Mouse (Mus musculus) layer of hippocampus, adult 9-10 months (tissue): ENCODE results near the gene Cyp2c29.
"Not testable (repeated sequence)": the region's sequence is repeated elsewhere in the genome, so short reads cannot be mapped to it uniquely, and the experiment has no call there.

Experiments
- DNase-seq: peaks from one replicate; pipeline ENCODE4 v3.0.0; 2022; ENCODE audit warnings: low spot score

Cyp2c29 gene

DNA sequence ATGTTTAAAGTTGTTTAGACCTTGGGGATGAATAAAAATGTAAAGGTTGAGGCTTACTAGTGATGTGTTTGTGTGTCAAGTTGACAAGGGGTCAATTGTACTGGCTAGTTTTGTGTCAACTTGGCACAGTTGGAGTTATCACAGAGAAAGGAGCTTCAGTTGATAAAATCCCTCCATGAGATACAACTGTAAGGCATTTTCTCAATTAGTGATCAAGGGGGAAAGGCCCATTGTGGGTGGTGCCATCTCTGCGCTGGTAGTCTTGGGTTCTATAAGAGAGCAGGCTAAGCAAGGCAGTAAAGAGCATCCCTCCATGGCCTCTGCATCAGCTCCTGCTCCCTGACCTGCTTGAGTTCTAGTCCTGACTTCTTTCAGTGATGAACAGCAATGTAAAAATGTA, at the start of gene Cyp2c29:
Gene Cyp2c29, plus strand, starts transcription at position 301 of the 400 bp plus-strand sequence.
- not testable (repeated sequence) for DNase-seq

DNA sequence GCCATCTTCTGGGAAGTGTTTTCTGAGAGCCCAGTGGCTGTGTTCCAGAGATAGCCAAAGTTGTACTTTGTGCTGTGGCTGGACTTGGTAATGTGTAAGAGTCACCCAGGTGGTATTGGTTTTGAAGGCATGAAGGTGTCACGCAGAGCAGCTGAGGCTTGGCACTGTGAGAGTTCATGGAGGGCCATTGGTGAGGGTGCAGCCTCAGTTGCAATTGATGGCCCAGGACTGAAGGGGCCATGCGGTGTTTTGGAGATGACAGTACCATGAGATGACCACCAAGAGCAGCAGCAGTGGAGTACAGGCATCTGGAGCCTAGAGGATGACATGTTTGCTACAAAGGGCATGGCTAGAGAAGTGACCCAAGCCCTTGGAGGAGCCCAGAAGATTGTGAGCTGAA, 2.2 kb upstream of the Cyp2c29 start:
- not testable (repeated sequence) for DNase-seq

- DNase-seq = no peak
Observed at GRCm38 (mm10) chr19:39282801-39283200, 13.6 kb downstream of the Cyp2c29 start.

GRCm38 (mm10) chr19:39285637-39286036, 16.4 kb downstream of the Cyp2c29 start:
- no peak for DNase-seq

GRCm38 (mm10) chr19:39286825-39287224, 17.6 kb downstream of the Cyp2c29 start:
- DNase-seq = no peak

GRCm38 (mm10) chr19:39288978-39289377, 19.8 kb downstream of the Cyp2c29 start:
- no peak for DNase-seq
